Mouse (Mus musculus) large intestine, adult 2 months (tissue): Measurements from ENCODE around the gene Mboat1. TPM values are rescaled to one million over a fixed set of nuclear protein-coding genes. Genes with fewer than 3 reads are reported as not detected.

ENCODE experiments used
- DNase-seq: peaks from one replicate; pipeline ENCODE4 v3.0.0-alpha.2; 2012; ENCODE audit warnings: low read depth, low spot score
- WGBS: fragments of 180-500 bp; shearing (Covaris S2); methylation state at CpG from one replicate; pipeline ENCODE4 v1.1.7; 2018; 5-methylcytosine and 5-hydroxymethylcytosine counted together
- polyA plus RNA-seq: library from polyadenylated mRNA; depleted of rRNA; stranded (reverse); fragments of >200 nt; gene quantifications from 2 replicates; pipeline ENCODE4 v1.2.3, GENCODE M21; 2012; rRNA removed

The Mboat1 gene
- polyA plus RNA-seq, result 9.5 and 13.9 TPM in 2 replicates

DNA sequence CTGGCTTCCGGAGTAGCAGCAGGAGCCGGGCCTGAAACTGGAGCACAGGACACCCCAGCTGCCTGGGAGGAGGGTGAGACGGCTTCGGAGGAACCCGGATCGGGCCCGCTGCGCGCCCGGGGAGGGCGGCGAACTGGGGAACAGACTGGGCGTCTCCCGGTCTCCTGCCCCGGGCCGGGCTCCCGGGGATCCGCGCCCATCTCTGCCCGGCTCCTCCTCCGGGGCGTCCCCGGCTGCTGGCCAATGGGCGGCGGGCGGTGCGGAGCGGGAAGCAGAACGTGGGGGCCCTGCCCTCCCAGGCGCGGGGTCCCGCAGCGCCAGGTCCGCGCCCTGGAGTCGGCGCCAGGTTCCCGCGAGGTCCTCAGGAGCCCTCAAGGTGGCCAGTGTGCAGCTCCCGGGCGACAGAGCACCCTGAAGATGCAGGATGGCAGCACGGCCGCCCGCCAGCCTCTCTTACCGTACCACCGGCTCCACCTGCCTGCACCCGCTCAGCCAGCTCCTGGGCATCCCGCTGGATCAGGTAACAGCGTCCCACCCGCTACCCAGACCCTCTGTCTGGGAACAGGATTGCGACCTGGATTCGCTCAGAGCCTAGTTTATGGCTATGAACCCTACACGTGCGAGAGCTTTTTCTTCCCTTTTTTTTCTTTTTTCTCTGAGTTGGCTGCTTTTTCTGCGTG is at the start of gene Mboat1:
TSS of gene Mboat1 (plus strand) at position 247 of the 680 bp plus-strand sequence.
- WGBS, result under 1% methylated on average over 55 of the region's 55 CpGs
- DNase-seq, result no peak

DNA sequence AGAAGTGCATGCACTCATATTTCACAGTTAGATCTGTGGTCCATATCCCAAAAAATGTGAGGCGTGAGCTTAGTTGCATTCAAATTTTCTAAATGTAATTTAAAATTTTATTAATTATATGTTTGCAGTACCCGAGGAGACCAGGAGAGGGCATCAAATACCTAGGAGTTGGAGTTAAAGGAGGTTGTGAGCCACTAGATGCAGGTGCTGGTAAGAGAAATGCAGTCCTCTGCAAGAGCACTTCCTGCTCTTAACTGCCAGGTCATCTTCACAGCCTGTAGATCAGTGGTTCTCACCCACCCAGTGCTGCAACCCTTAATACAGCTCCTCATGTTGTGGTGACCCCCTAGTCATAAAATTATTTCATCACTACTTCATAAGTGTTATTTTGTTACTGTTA is 43.2 kb upstream of the Mboat1 start:
- no peak for DNase-seq
- WGBS, result 35% methylated on average over 2 of the region's 2 CpGs

DNA sequence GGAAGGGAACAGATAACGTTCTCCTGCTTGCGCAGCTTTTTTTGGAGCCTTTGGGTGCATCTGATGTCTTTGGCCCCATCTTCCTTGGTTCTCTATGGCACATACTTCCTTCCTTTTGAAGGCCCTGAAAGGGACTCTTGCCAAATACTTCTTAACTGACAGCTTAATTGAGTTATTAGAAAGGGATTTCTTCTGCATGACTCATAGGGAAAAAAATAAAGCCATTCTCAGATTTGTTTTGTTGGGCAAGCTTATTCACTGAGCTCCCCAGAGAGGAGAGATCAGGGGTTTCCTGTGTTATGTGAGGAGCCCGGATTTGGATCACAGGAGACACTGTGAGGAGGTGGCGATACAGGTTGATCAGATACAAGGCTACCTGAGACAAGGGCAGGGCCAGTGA is 40.4 kb upstream of the Mboat1 start:
- 80% methylated on average over 4 of the region's 4 CpGs for WGBS
- DNase-seq, result no peak

DNA sequence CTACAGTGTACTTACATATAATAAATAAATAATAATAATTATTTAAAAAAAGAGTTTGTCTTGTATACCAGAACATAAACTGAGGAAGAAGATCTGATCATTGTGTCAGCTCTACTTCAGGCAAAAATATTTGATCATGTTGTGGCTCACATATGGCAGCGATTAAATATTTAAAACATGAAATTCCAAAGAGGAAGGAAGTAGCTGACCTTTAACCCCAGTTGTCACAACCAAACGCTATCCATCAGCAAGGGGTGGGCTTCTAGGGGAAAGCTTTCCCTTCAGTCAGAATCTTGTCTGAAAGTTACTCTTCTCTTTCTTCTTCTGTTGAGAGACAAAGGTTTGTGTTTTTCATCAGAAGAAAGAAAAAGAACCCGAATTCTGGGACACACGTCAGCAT is 39.8 kb upstream of the Mboat1 start:
- no peak for DNase-seq
- 64% methylated on average over 4 of the region's 4 CpGs for WGBS

DNA sequence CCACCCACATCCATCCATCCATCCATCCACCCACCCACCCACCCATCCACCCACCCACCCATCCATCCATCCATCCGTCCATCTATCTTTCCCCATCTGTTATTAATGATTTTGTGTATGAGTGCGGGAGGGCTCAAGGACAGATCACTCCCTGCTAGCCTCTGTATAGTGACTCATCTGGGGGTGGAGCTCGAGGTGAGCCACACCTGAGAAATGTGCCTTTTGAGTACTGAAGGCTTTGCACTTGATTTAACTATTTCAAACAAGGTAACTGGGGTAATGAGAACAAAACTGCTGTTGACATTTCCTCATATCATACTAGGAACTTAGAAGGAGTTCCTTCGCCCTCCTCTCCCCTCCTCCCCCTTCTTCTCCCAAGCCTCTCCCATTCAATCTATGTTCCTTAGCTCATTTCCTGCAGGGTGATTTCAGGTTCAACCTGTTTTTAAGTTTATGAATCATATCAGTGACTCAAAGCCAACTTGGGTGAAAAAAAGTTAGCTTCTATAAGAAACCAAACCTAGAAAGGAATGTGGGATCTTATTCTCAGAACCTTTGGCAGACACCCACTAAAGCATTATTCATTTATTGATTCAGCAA is 27.2 kb upstream of the Mboat1 start:
- WGBS, result 23% methylated on average over 4 of the region's 4 CpGs
- DNase-seq, result peak; percentile 81

DNA sequence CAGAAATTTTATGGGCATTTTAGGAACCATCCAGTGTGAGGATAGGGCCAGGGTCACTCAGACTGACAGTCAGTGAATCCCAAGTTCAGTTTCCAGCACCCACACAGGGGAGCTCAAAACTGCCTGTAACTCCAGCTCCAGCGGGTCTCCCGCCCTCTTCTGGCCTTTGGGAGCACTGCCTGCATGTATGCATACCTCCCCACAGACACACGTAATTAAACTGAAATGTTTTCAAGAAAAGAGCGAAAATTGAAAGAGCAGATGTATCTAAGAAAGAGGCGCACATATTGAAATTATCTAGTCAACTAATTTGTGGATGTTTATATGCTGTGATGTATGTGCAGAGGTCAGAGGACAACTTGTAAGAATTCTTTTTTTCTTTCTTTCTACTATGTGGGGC is 20.5 kb upstream of the Mboat1 start:
- no peak for DNase-seq
- 94% methylated on average over 5 of the region's 5 CpGs for WGBS

DNA sequence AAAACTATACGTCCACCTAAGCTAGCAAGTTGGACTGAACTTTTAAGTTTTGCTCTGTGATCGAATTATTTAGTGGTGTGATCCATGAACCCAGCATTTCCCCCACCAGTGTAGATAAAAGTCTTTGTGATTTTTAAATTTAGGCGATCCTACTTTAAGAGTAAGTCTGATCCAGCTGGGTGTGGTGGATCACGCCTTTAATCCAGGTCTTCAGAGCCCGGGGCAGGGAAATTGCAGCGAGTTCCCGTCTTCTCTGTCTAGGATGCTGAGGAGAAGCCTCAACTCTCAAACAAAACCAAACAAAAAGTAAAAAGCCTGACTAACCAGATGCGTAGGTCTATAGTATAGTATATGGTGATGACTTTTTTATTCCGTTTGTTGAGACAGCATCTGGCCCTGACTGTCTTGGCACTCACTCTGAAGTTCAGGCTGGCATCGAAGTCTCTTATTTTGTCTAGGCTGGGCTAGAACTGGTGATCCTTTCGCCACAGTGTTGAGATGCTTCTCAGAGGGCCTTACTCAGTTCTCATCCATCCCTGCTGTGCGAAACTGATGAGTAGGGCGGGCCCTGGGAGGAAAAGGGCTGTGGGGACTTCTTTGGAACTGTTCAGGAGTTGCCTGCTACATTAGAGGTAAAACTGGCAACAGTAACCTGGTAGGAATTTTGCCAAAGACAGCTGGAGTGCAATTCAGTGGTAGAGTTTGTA is 787 bp downstream of the Mboat1 start:
- no peak for DNase-seq
- 16% methylated on average over 13 of the region's 13 CpGs for WGBS

DNA sequence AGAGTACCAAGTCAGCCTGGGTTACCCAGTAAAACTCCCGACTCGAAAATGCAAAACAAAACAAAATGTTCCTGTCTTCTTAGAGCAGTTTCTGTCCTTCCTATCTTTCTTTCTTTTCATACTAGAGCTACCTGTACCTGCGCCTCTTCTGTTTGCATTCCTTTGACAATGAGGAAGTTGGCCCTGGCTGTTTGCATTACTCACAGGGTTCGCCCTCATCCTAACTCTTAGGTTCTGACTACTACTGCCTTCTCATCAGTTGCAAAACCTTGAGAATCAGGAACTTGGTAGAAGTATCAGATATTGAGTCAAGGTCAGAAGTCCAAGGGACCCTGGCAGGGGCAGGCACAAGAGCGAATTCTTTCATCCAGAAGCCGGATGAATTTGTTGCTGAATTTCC is 1.7 kb downstream of the Mboat1 start:
- WGBS, result 30% methylated on average over 6 of the region's 6 CpGs
- DNase-seq, result no peak

DNA sequence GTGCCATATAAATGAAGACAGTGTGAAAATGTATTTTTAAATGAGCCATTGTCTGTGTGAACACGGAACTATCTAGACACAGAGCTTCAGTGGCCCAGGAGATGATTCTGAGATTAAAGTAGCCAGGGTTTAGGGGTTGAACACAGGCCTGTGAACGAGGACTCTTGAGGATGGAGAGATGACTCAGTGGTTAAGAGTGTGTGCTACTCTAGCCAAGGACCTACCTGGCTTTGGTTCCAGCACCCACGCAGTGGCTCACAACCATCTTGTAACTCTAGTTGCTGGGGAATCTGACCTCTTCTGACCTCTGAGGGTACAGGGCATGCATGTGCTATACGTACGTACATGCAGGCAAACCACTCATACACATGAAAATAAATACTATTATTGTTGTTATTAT is 3.9 kb downstream of the Mboat1 start:
- DNase-seq, result no peak
- 84% methylated on average over 5 of the region's 5 CpGs for WGBS

DNA sequence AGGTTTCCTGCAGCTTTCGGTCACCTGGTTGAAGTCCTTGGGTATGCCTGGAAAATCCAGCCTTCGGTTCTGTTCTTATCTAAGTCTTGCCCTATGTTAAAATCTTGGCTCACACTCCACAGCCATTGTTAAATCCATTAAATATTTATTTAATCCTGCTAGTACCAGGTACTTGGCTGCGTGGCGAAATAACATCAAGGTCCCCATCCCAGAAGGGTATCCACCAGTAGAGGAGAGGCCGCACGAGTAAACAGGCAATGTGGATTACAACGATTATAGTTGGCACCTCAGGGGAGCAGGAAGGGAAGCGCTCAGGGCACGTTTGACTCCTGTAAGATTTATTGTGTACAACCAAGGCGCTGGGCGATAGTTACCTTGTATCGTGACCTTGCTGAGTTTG is 4.4 kb downstream of the Mboat1 start:
- 41% methylated on average over 12 of the region's 12 CpGs for WGBS
- no peak for DNase-seq

DNA sequence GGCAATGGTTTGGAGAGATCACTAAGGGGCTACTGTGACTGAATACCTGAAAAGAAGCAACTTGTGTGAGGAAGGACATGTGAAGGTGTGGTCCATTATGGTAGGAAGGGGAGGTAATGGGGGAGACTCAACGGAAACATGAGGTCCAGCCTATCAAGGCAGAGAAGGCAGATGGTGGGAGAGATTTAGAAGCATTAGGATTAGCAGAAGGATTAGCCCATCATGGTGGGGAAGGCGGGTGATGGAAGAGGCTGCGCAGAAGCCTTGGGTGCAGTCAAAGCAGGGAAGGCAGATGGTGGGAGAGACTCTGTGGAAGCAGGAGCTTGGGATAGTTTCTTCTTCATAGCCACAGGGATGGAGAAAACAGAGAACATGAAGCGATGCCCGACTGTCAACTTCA is 5.7 kb downstream of the Mboat1 start:
- 95% methylated on average over 5 of the region's 5 CpGs for WGBS

DNA sequence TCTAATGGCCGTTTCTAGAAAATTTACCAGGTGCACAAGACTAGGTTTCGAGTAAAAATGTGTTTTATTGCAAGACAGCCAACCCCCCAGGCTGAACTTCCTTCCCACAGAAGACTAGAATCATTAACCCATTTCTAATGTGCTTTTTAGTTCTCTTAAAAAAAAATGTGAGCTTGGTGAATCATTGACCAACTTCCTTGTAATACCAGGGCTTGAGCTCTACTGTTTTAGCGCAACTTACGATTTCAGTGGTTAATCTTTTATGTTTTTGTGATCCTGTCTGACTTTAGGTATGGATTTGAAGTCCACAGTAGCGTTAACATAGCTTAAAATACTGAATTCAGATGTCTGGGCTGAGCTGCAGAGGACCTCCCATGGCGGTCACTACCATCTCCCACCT is 10.2 kb downstream of the Mboat1 start:
- 44% methylated on average over 6 of the region's 6 CpGs for WGBS
- DNase-seq, result no peak

More for the DNA sequence above, 5.7 kb downstream of the Mboat1 start:
- no peak for DNase-seq

DNA sequence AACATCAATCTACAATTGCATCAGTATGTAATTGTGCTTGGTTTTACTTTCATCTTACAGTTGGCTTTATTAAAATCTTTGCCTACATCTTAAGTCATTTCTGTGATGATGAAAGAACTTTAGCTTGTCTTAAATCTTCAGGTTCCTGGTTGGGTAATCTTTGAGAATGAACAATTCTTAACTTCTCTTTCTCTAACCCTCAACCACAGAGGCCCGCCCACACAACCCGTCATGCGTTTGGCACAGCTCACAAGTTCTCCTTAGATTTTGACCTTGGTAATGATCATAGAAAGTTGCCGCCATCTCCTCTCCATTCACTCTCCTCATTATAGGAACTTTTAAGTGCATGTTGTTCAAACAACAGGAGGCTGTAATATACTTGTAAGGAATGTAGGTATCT is 18.0 kb downstream of the Mboat1 start:
- DNase-seq, result no peak
- WGBS, result 34% methylated on average over 4 of the region's 4 CpGs

DNA sequence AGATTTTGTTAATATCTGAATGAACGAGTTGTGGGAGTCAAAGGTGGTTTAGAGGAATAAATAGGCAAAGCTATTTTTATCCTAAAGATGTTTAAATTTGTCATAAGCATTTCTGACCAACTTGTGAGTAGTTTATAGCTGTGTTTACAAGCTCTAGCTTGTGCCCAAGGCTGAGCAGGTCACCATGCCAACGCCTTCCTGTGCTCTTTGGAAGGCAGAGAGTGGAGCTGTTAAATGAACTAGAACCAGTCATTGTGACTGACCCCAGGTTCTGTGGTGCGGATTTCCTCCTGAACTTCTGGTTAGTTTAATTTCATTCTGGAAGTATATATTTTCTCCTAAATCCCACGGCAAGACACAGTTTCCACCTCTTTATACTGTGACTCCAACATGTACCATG is 23.3 kb downstream of the Mboat1 start:
- WGBS, result 47% methylated on average over 4 of the region's 4 CpGs
- DNase-seq, result no peak

DNA sequence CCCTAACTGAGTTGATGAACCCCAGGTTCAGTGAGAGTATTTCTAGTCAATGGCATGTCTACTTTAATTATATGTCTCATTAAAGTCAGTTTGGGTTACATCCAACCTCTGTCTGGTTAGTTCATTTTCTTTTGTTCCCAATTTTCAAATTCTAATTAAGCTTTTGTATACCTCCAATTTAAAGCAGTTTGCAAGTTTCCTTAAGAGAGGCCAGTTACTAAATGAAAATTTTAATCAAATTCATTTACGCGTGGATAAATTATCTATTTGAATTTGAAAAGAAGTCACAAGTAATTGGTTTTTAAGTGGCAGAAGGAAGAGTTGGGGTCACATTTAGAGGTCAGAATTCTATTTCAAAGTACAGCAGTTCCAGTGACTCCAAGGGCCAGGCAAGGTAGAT is 27.2 kb downstream of the Mboat1 start:
- WGBS, result 98% methylated on average over 2 of the region's 2 CpGs
- DNase-seq, result no peak

DNA sequence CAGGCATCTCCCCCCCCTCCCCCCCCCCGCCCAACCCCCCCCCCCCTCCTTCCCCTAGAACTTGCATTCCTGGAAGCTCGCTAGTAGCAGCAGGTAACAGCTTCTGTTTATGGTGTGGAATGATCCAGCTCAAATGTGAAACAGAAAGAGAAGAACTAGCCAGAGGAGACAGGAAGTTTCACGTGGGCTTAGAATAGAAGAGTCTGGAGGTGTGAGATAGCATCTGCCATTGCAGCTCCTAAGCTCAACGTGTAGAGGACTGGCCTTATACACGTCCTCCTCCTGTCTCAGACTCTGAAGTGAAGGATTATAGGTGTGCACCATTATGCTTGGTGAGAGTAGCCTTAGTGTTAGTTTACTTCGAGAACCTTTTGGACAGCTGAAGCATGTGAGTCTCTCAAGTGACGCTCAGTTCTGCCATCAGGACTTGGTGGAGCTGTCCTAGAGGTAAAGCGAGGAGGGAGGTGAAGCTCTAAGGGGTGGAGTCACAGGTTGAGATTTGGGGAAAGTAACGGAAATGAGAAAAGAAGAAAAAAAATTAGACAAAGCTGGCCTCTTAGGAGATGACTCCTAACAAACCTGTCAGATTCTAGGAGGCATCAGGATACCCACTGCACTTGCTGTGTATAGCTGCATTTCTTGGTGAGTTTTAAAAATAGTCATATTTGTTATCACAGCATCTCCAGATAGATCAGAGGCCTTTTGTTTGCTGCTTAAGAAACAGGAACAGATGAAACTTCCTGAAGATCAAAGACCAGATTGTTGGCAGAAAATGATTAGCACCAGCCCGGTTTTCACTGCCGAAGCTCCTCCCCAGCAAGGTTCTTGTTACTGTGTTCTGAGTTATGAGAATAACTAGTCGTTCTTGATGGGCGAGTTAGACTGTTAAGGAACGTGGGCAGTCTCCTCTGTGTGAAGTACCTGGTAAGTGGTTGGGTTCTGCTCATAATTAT is 30.1 kb downstream of the Mboat1 start:
- no peak for DNase-seq
- WGBS, result 24% methylated on average over 12 of the region's 14 CpGs

DNA sequence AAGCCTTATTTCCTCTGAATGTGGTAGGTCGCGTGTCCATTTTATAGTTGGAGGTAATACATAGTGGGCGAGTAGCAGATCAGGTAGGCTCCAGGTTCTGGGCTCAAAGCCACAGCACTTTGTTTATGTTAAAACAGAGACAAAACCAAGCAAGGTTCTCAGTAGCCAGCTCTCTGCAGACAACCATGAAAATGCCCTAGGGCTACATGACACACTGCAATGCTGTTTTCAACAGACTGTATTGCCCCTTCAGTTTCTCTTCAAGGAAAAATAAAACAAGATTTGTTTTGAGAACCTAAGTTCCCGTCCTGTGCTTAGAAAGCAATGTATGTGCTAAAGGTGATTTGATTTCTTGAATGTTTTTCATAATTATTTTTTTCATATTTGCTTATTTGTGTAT is 31.2 kb downstream of the Mboat1 start:
- WGBS, result 60% methylated on average over 4 of the region's 4 CpGs
- DNase-seq, result no peak

DNA sequence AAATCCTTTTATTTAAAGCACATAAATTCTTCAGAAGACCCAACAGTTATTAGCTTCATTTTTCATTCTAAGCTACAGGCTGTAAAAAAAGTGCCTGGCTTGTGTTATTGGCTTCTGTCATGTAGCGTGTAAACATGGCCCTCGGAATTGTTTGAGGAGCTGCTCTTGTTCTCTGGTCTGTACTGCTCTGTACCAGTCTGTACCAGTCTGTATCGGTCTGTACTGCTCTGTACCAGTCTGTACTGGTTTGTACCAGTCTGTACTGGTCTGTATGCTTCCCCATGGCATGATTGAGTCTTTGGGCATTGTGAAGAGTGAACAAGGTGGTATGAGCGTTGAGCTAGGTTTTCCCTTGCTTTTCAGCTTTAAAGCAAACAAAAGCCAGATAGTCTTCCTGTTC is 32.5 kb downstream of the Mboat1 start:
- WGBS, result 70% methylated on average over 4 of the region's 4 CpGs
- DNase-seq, result no peak

DNA sequence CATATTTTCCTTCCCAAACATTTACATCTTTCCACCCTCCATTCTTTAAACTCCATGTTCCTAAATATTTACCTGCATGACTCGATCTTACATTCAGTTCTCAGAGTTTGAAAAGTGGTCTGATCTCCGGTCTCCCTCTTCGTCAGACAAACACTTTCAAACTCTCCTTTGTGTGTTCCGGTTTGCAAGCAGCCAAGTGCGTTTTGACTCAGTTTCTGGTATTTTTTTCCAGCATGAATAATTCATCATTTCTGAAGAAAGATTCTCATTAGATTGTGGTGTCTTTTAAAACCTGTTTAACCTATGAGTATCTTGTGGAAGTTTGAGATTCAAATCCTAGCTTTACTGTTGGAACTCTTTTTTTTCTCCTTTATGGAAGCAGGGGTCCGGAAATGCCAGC is 33.8 kb downstream of the Mboat1 start:
- no peak for DNase-seq
- 81% methylated on average over 6 of the region's 6 CpGs for WGBS

DNA sequence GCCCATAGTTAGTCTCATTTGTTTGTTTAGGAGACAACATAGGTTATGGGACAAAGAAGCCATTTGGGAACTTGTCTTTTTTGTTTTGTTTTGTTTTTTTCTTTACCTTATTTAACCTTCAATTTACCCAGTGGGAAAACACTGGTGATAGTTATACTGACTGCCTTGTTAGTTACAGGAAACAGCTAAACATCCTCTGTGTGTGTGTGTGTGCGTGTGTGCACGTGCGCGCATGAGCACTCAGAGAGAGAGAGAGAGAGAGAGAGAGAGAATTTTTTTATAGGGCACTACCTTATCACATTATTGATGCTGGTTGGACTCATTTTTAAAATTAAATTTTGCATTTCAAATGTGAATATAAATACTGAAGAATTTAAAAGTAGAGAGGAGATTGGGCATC is 38.3 kb downstream of the Mboat1 start:
- 93% methylated on average over 4 of the region's 4 CpGs for WGBS
- no peak for DNase-seq
